Mouse (Mus musculus): Measurements from ENCODE around the gene Adprh.

GRCm38 (mm10) chr16:38463305-38463704 is 10.8 kb upstream of the Adprh start:
- TF ChIP-seq ZNF384 (IDR thresholded peaks at IDR 0.05; ENCODE audit: low read depth, low read length): no peak
- TF ChIP-seq MAFK (IDR thresholded peaks at IDR 0.05; ENCODE audit: insufficient read depth, low read depth, low read length): no peak
- TF ChIP-seq HCFC1 (IDR thresholded peaks at IDR 0.05; ENCODE audit: borderline replicate concordance, insufficient read depth, low read length): no peak
- TF ChIP-seq CHD2 (IDR thresholded peaks at IDR 0.05; ENCODE audit: low read depth, low read length): no peak

All from ES-E14 (cell line).